Mouse (Mus musculus): ENCODE measurements around the gene Ola1. TPM values are rescaled to one million over a fixed set of nuclear protein-coding genes. Genes with fewer than 3 reads are reported as not detected.
A peak's percentile ranks its signal among the peaks of the same experiment; 100 is the strongest.

The Ola1 gene
- 81.7 and 88.3 TPM in 2 replicates for polyA plus RNA-seq (2014; fragmentation: Nextera tagmentation; extraction: Ambion mirVana)

- H3K4me3 ChIP-seq (ENCODE audit: low read depth, low read length), result no peak within 1 kb of the TSS
- H3K27me3 ChIP-seq (ENCODE audit: control insufficient read depth, insufficient read depth, low read length), result no peaks in the 10 kb centered on the region
- no peak for ATAC-seq (ENCODE audit: insufficient number of reproducible peaks, insufficient read depth, low FRiP score, low read depth)
- 77% methylated on average over 5 of the region's 5 CpGs for WGBS
- no peaks in the 10 kb centered on the region for H3K9me3 ChIP-seq (ENCODE audit: control insufficient read depth, low read depth, low read length)
- H3K4me1 ChIP-seq (ENCODE audit: control insufficient read depth, insufficient read depth, low read length), result no peaks in the 10 kb centered on the region
- no peaks in the 10 kb centered on the region for H3K36me3 ChIP-seq (ENCODE audit: control insufficient read depth, insufficient read depth, low read length)
- H3K9ac ChIP-seq (replicated peaks; ENCODE audit: low read depth, low read length), result no peak within 1 kb of the TSS
- no peak within 1 kb of the TSS for H3K27ac ChIP-seq (ENCODE audit: low read length)
- H3K4me2 ChIP-seq (replicated peaks; ENCODE audit: low read depth, low read length), result no peak within 1 kb of the TSS
Observed at GRCm38 (mm10) chr2:73218913-73219312, at the start of gene Ola1. Gene Ola1, minus strand, starts transcription at chr2:73218924.

- Histone ChIP-seq H3K4me1 (ENCODE audit: control insufficient read depth, insufficient read depth, low read length) (peaks cover 14% of the 10 kb centered on the region), H3K27ac (ENCODE audit: low read length) (no peak overlapping the region), H3K4me3 (ENCODE audit: low read depth, low read length) (no peak overlapping the region), H3K27me3 (ENCODE audit: control insufficient read depth, insufficient read depth, low read length) (peaks cover 52% of the 10 kb centered on the region), H3K4me2 (replicated peaks; ENCODE audit: low read depth, low read length) (no peak overlapping the region), H3K36me3 (ENCODE audit: control insufficient read depth, insufficient read depth, low read length) (no peaks in the 10 kb centered on the region), H3K9me3 (ENCODE audit: control insufficient read depth, low read depth, low read length) (no peaks in the 10 kb centered on the region), H3K9ac (replicated peaks; ENCODE audit: low read depth, low read length) (no peak overlapping the region)
- whole genome bisulfite sequencing, result 3% methylated on average over 12 of the region's 12 CpGs
- no peak for ATAC-seq (ENCODE audit: insufficient number of reproducible peaks, insufficient read depth, low FRiP score, low read depth)
Observed at GRCm38 (mm10) chr2:73268281-73268680, 49.6 kb upstream of the Ola1 start.

GRCm38 (mm10) chr2:73267818-73268217 lies 49.1 kb upstream of the Ola1 start:
- Histone ChIP-seq H3K4me1 (ENCODE audit: control insufficient read depth, insufficient read depth, low read length) (peaks cover 10% of the 10 kb centered on the region), H3K27me3 (ENCODE audit: control insufficient read depth, insufficient read depth, low read length) (peaks cover 56% of the 10 kb centered on the region), H3K4me2 (replicated peaks; ENCODE audit: low read depth, low read length) (no peak overlapping the region), H3K9ac (replicated peaks; ENCODE audit: low read depth, low read length) (no peak overlapping the region), H3K36me3 (ENCODE audit: control insufficient read depth, insufficient read depth, low read length) (no peaks in the 10 kb centered on the region), H3K4me3 (ENCODE audit: low read depth, low read length) (no peak overlapping the region), H3K27ac (ENCODE audit: low read length) (no peak overlapping the region), H3K9me3 (ENCODE audit: control insufficient read depth, low read depth, low read length) (no peaks in the 10 kb centered on the region)
- ATAC-seq (ENCODE audit: insufficient number of reproducible peaks, insufficient read depth, low FRiP score, low read depth), result no peak
- 3% methylated on average over 4 of the region's 4 CpGs for WGBS

GRCm38 (mm10) chr2:73267231-73267630 lies 48.5 kb upstream of the Ola1 start:
- no peaks in the 10 kb centered on the region for H3K36me3 ChIP-seq (ENCODE audit: control insufficient read depth, insufficient read depth, low read length)
- H3K27ac ChIP-seq (ENCODE audit: low read length), result no peak overlapping the region
- peaks cover 57% of the 10 kb centered on the region for H3K27me3 ChIP-seq (ENCODE audit: control insufficient read depth, insufficient read depth, low read length)
- no peak overlapping the region for H3K4me3 ChIP-seq (ENCODE audit: low read depth, low read length)
- WGBS, result 11% methylated on average over 3 of the region's 3 CpGs
- peaks cover 7% of the 10 kb centered on the region for H3K4me1 ChIP-seq (ENCODE audit: control insufficient read depth, insufficient read depth, low read length)
- H3K9me3 ChIP-seq (ENCODE audit: control insufficient read depth, low read depth, low read length), result no peaks in the 10 kb centered on the region
- no peak overlapping the region for H3K9ac ChIP-seq (replicated peaks; ENCODE audit: low read depth, low read length)
- no peak overlapping the region for H3K4me2 ChIP-seq (replicated peaks; ENCODE audit: low read depth, low read length)
- no peak for ATAC-seq (ENCODE audit: insufficient number of reproducible peaks, insufficient read depth, low FRiP score, low read depth)

GRCm38 (mm10) chr2:73266623-73267022 lies 47.9 kb upstream of the Ola1 start:
- Histone ChIP-seq H3K27me3 (ENCODE audit: control insufficient read depth, insufficient read depth, low read length) (peaks cover 54% of the 10 kb centered on the region), H3K4me1 (ENCODE audit: control insufficient read depth, insufficient read depth, low read length) (peaks cover 4% of the 10 kb centered on the region), H3K9ac (replicated peaks; ENCODE audit: low read depth, low read length) (no peak overlapping the region), H3K27ac (ENCODE audit: low read length) (no peak overlapping the region), H3K36me3 (ENCODE audit: control insufficient read depth, insufficient read depth, low read length) (no peaks in the 10 kb centered on the region), H3K4me2 (replicated peaks; ENCODE audit: low read depth, low read length) (no peak overlapping the region), H3K9me3 (ENCODE audit: control insufficient read depth, low read depth, low read length) (no peaks in the 10 kb centered on the region), H3K4me3 (ENCODE audit: low read depth, low read length) (no peak overlapping the region)
- 49% methylated on average over 1 of the region's 1 CpGs for whole genome bisulfite sequencing
- ATAC-seq (ENCODE audit: insufficient number of reproducible peaks, insufficient read depth, low FRiP score, low read depth), result no peak

GRCm38 (mm10) chr2:73266011-73266410 lies 47.3 kb upstream of the Ola1 start:
- Histone ChIP-seq H3K4me3 (ENCODE audit: low read depth, low read length) (no peak overlapping the region), H3K36me3 (ENCODE audit: control insufficient read depth, insufficient read depth, low read length) (no peaks in the 10 kb centered on the region), H3K4me1 (ENCODE audit: control insufficient read depth, insufficient read depth, low read length) (peaks cover 3% of the 10 kb centered on the region), H3K9me3 (ENCODE audit: control insufficient read depth, low read depth, low read length) (no peaks in the 10 kb centered on the region), H3K9ac (replicated peaks; ENCODE audit: low read depth, low read length) (no peak overlapping the region), H3K27ac (ENCODE audit: low read length) (no peak overlapping the region), H3K27me3 (ENCODE audit: control insufficient read depth, insufficient read depth, low read length) (peaks cover 48% of the 10 kb centered on the region), H3K4me2 (replicated peaks; ENCODE audit: low read depth, low read length) (no peak overlapping the region)
- ATAC-seq (ENCODE audit: insufficient number of reproducible peaks, insufficient read depth, low FRiP score, low read depth), result no peak
- WGBS, result 4% methylated on average over 5 of the region's 5 CpGs

- Histone ChIP-seq H3K4me2 (replicated peaks; ENCODE audit: low read depth, low read length) (no peak overlapping the region), H3K4me1 (ENCODE audit: control insufficient read depth, insufficient read depth, low read length) (peaks cover 3% of the 10 kb centered on the region), H3K9me3 (ENCODE audit: control insufficient read depth, low read depth, low read length) (no peaks in the 10 kb centered on the region), H3K36me3 (ENCODE audit: control insufficient read depth, insufficient read depth, low read length) (no peaks in the 10 kb centered on the region), H3K9ac (replicated peaks; ENCODE audit: low read depth, low read length) (no peak overlapping the region), H3K4me3 (ENCODE audit: low read depth, low read length) (no peak overlapping the region), H3K27me3 (ENCODE audit: control insufficient read depth, insufficient read depth, low read length) (peaks cover 37% of the 10 kb centered on the region), H3K27ac (ENCODE audit: low read length) (no peak overlapping the region)
- 4% methylated on average over 11 of the region's 11 CpGs for WGBS
- ATAC-seq (ENCODE audit: insufficient number of reproducible peaks, insufficient read depth, low FRiP score, low read depth), result no peak
Observed at GRCm38 (mm10) chr2:73264611-73265195, 46.0 kb upstream of the Ola1 start.

GRCm38 (mm10) chr2:73263794-73264610 lies 45.3 kb upstream of the Ola1 start:
- Histone ChIP-seq H3K4me3 (ENCODE audit: low read depth, low read length) (peak overlapping the region; percentile 34), H3K9me3 (ENCODE audit: control insufficient read depth, low read depth, low read length) (no peaks in the 10 kb centered on the region), H3K36me3 (ENCODE audit: control insufficient read depth, insufficient read depth, low read length) (no peaks in the 10 kb centered on the region), H3K9ac (replicated peaks; ENCODE audit: low read depth, low read length) (no peak overlapping the region), H3K4me2 (replicated peaks; ENCODE audit: low read depth, low read length) (peak overlapping the region; percentile 65), H3K27me3 (ENCODE audit: control insufficient read depth, insufficient read depth, low read length) (peaks cover 36% of the 10 kb centered on the region), H3K4me1 (ENCODE audit: control insufficient read depth, insufficient read depth, low read length) (peaks cover 3% of the 10 kb centered on the region), H3K27ac (ENCODE audit: low read length) (no peak overlapping the region)
- no peak for ATAC-seq (ENCODE audit: insufficient number of reproducible peaks, insufficient read depth, low FRiP score, low read depth)
- under 1% methylated on average over 38 of the region's 38 CpGs for WGBS
